Mouse (Mus musculus) lung, postnatal 0 days (tissue): Measurements from ENCODE around the gene Amn.

Experiments
- CTCF ChIP-seq: IDR thresholded peaks from 2 replicates; pipeline ENCODE4 v1.5.1; 2016; ENCODE audit warnings: antibody characterized with exemption, mild to moderate bottlenecking
- EP300 ChIP-seq: IDR thresholded peaks from 2 replicates; pipeline ENCODE4 v1.6.1; 2016; ENCODE audit warnings: antibody characterized with exemption, mild to moderate bottlenecking, control low read depth

- no peak for TF ChIP-seq CTCF
- TF ChIP-seq EP300: no peak
Measured at GRCm38 (mm10) chr12:111227410-111227809, 43.5 kb upstream of the Amn start.
